Mouse (Mus musculus): ENCODE results near the gene Qtrt2. TPM values are rescaled to one million over a fixed set of nuclear protein-coding genes. Genes with fewer than 3 reads are reported as not detected.
A peak's percentile ranks its signal among the peaks of the same experiment; 100 is the strongest.

The Qtrt2 gene
- total RNA-seq, 2 experiments from 2014 or later = 36.7 to 37.7 TPM

DNA sequence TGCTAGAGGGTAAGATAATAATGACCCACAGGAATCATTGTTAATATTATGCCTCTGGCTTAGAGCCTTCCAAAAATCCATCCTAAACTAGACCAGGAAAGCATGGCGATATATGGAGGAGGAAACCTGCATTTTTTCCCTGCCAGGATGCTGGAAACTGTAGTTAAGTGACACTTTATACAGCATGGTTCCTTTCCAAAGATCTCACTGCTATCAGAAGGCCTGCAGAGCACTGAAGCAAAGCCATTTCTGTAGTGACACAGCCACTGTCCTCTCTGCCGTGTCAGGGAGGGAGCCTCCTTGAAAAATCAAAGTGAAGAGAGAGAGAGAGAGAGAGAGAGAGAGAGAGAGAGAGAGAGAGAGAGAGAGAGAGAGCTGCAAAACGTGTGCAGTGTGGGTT, 4.0 kb downstream of the Qtrt2 start:
- Histone ChIP-seq H3K27ac (no peak overlapping the region), H3K4me3 (no peak overlapping the region)
- DNase-seq (ENCODE audit: extremely low spot score in 1 of 2, low spot score in 2 of 2) = no peak
- TF ChIP-seq CTCF (IDR thresholded peaks at IDR 0.05) = no peak
- intact Hi-C loops (cut with DNase I) = no loop called here

DNA sequence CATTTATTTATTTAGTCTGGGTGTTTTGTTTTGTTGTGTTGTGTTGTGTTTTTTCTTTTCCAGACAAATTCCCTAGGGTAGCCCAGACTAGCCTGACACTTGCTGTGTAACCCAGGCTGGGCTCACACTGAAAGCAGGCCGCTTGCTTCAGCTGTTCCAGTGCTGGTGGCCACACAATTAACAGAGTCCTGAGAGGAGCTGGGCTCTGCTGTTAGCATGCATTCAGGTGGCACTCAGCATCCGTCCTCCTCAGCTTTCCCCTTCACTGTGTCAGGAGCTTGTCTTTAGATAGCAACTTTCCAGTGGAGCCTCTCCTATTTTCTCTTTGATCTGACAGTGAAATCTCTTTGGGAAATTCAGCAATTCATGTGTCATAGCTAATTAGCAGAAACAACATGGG, 4.6 kb downstream of the Qtrt2 start:
- no peak for DNase-seq (ENCODE audit: extremely low spot score in 1 of 2, low spot score in 2 of 2)
- TF ChIP-seq CTCF (IDR thresholded peaks at IDR 0.05) = no peak
- H3K27ac ChIP-seq = no peak overlapping the region
- intact Hi-C loops (cut with DNase I) = no loop called here
- no peak overlapping the region for H3K4me3 ChIP-seq

DNA sequence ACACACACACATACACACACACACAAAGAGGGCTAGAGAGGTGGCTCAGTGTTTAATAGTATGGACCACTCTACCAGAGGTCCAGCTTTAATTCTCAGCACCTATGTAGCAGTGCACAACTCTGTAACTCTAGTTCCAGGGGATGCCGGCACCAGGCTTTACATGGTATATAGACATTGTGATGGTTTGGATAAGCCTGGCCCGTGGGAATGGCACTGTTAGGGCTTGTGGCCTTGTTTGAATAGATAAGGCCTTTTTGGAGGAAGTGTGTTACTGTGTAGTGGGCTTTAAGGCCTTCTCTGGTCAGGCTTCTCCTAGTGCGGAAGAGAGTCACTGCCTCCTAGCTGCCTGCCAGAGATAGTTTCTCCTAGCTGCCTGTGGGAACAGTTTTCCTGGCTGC, 7.7 kb downstream of the Qtrt2 start:
- intact Hi-C loops (cut with DNase I) = loop anchor here (2.0 kb wide), 1 partner anchor 24 kb away; no protein-coding TSS in a partner anchor
- no peak for DNase-seq (ENCODE audit: extremely low spot score in 1 of 2, low spot score in 2 of 2)
- Histone ChIP-seq H3K27ac (no peak overlapping the region), H3K4me3 (no peak overlapping the region)
- TF ChIP-seq CTCF (IDR thresholded peaks at IDR 0.05) = no peak

DNA sequence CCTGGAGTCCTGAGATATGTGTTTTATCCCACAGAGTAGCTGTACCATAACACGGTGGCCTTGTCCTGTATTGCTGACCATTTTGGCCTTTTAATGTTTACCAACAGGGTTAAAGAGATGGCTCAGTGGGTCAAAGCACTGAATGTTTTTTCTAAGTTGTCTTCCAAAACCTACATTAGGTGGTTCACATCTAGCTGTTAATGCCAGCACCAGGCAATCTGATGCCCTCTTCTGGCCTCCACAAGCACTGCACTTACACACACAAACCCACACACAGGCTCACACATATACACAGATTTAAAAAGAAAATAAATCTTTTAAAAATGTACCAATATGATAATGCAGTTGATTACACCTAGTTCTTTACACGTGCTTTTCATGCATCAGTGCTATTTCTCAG, 17.7 kb downstream of the Qtrt2 start:
- TF ChIP-seq CTCF (IDR thresholded peaks at IDR 0.05) = peak; percentile 28
- no peak for DNase-seq (ENCODE audit: extremely low spot score in 1 of 2, low spot score in 2 of 2)
- Histone ChIP-seq H3K27ac (no peak overlapping the region), H3K4me3 (no peak overlapping the region)
- intact Hi-C loops (cut with DNase I) = no loop called here

DNA sequence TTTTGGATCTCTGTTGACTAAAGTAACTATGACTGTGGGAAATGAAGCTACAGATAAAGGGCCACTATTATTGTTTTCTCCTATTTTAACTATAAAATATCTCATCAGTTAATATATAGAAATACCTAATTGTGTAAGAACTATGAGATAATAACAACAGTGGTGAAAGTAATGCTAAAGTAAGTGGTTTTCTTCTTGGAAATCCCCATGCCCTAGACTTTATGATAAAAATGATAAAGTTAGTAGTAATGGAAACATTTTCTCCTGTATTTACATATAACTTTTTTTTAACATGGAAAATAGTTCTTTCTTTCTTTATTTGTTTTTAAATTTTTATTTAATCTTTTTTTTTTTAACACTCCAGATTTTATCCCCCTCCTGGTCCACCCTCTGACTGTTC, 26.0 kb downstream of the Qtrt2 start:
- no peak for DNase-seq (ENCODE audit: extremely low spot score in 1 of 2, low spot score in 2 of 2)
- no peak for TF ChIP-seq CTCF (IDR thresholded peaks at IDR 0.05)
- intact Hi-C loops (cut with DNase I) = no loop called here
- no peak overlapping the region for H3K4me3 ChIP-seq
- no peak overlapping the region for H3K27ac ChIP-seq

DNA sequence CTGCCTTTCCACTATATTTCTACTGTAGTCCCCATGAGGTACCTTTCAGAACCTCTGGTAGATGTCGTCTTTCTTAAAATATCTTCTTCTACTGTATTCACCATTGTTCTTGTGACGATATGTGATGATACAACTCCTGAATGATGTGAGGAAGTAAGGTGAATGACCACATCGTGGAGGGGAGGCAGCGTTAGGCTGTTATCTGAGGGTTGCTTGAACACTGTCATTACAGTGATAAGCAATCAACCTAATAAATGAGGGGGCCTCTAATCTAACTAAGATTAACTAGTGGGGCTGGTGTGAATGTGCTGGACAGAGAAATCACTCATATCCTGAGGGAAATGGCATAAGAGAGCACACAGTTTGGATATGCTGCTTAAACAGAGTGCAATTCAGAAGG, 26.5 kb downstream of the Qtrt2 start:
- Histone ChIP-seq H3K4me3 (no peak overlapping the region), H3K27ac (no peak overlapping the region)
- intact Hi-C loops (cut with DNase I) = no loop called here
- TF ChIP-seq CTCF (IDR thresholded peaks at IDR 0.05) = no peak
- no peak for DNase-seq (ENCODE audit: extremely low spot score in 1 of 2, low spot score in 2 of 2)

DNA sequence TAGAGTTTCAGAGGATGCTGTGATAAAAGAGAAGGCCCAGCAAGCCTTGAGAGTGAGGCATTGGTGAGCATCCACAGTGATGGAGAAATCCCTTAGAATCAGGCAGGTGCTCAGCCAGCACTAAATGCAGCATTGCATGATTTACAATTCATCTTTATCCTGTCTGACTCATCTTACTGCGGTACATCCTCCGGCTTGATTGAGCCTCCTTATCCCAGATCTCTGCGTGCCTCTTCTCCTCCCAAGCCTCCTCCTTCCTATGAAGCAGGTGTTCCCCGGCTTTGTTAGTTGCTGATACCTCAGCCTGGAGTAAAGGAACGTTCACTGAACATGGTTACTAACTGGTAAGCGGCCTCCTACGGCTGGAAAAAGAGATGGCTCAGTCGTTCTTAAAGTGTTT, 32.1 kb downstream of the Qtrt2 start:
- TF ChIP-seq CTCF (IDR thresholded peaks at IDR 0.05) = no peak
- intact Hi-C loops (cut with DNase I) = loop anchor here (2.0 to 5.0 kb wide), 2 partner anchors 24 to 83 kb away; partner anchors contain the start of gene Zdhhc23
- no peak overlapping the region for H3K4me3 ChIP-seq
- peak overlapping the region; percentile 28; the same call in 1 of the 2 replicates for H3K27ac ChIP-seq
- no peak for DNase-seq (ENCODE audit: extremely low spot score in 1 of 2, low spot score in 2 of 2)

DNA sequence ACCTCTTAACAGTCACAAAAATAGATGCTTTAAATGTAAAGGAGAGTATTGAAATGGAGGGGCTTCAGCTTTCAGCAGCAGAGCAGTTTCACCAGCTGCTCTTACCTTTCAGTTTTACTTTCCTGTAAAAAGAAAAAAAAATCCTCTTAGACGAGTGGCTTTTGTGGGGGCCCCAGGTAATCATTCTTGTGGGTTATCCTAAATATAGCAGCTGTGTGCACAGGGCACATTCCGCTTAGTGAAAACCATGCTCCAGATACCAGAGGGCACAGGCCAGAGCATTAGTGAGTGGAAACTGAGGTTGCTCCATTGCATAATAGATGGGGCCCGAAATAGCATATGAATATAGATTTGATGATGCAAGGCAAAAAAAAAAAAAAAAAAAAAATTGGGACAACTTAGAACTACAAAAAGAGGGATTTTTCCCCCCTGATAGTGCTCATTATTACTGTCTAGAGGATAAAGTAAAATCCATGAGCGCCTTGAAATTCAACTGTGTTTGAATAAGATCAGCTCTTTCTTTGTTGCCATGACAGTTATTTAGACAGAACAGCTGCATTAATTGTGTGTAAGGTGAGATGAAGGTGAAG, 35.8 kb downstream of the Qtrt2 start:
- intact Hi-C loops (cut with DNase I) = loop anchor here (5.0 kb wide), 1 partner anchor 86 kb away; the partner anchor contains the start of gene Zdhhc23
- no peak overlapping the region for H3K27ac ChIP-seq
- no peak for TF ChIP-seq CTCF (IDR thresholded peaks at IDR 0.05)
- no peak for DNase-seq (ENCODE audit: extremely low spot score in 1 of 2, low spot score in 2 of 2)
- H3K4me3 ChIP-seq = no peak overlapping the region

DNA sequence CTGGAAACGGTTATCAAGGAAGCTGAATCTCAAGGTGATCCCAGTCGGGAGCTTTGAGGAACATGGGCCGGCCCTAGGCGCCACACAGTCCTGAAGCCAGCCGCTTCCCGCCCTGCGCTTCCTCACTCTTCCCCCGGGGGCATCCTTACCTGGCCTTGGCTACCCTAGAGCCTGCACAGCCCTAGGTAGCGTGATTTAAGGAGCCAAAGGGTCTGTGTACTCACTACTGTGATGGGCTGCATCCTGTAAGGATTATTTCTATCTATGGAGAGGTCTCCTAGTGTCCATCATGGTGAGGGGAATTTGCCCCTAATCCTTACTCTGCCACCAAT, 36.6 kb downstream of the Qtrt2 start:
- peak; percentile 67 for TF ChIP-seq CTCF (IDR thresholded peaks at IDR 0.05)
- peak overlapping the region; percentile 68 for H3K4me3 ChIP-seq
- intact Hi-C loops (cut with DNase I) = loop anchor here (5.0 kb wide), 1 partner anchor 87 kb away; the partner anchor contains the start of gene Zdhhc23
- H3K27ac ChIP-seq = peak overlapping the region; percentile 93
- DNase-seq (ENCODE audit: extremely low spot score in 1 of 2, low spot score in 2 of 2) = no peak

DNA sequence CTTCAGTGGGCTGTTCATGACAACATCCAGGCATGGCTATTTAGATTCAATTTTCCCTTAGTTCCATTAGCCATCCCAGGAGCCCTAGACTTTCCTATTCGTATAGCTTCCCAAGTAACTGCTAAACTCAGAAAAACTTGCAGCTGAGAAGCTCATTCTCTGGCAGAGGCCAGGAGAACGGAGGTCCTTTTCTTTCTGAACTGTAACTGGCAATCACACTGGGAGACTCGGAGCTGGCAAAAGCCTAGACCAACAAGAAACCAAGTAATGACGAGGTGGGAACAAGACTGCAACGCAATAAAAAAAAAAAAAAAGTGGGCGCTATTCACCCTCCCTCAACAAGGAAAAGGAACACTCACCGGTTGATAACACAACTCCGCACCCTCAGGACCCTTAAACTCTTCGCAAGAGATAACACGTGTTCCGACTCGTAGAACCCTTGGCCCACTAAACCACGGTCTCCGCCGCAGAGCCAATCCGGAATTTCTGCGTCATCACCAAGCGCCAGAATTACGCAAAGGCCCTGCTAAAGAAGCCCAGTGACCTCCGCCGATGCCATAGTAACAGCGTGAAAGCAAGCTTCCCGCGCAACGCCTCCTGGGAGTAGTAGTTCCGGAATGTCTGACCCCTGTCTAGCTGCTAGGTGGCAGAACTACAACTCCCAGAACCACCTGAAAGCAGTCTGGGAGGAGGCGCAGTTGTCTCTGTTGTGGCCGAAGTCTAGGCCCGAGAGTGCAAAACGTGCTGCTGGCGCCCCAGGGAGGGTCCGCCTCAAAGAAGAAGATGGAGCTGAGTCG, 37.2 kb downstream of the Qtrt2 start, which contains the start of gene Ccdc191:
Ccdc191 (plus strand) TSS at position 593 of the 797 bp plus-strand sequence.
- intact Hi-C loops (cut with DNase I) = loop anchor here (2.0 to 10.0 kb wide), 3 partner anchors 88 to 255 kb away; partner anchors contain the start of genes Gramd1c and Zdhhc23
- H3K4me3 ChIP-seq = peak within 1 kb of the TSS; percentile 68
- TF ChIP-seq CTCF (IDR thresholded peaks at IDR 0.05) = no peak
- peak within 1 kb of the TSS; percentile 93 for H3K27ac ChIP-seq
- peak; percentile 99 for DNase-seq (ENCODE audit: extremely low spot score in 1 of 2, low spot score in 2 of 2)

DNA sequence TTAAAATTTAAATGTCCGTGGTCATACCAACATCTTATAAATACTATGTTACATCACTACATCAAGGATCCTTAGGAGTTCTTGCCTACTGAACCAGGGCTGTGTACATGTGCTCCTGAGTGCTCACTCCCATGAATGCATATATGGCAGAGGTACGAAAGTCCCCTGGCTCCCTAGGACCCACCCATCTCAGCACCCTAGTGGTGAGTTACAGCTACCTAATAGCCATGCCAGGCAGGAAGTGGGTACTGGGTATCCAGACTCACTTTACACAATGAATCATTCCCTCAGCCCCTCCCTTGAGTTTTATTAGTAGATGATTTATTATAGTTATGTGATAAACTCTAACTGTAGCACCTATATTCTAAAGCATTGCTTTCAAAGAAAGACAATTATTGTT, 44.3 kb downstream of the Qtrt2 start:
- TF ChIP-seq CTCF (IDR thresholded peaks at IDR 0.05) = no peak
- Histone ChIP-seq H3K27ac (no peak overlapping the region), H3K4me3 (no peak overlapping the region)
- no peak for DNase-seq (ENCODE audit: extremely low spot score in 1 of 2, low spot score in 2 of 2)
- intact Hi-C loops (cut with DNase I) = loop anchor here (10.0 kb wide), 1 partner anchor 262 kb away; no protein-coding TSS in a partner anchor

DNA sequence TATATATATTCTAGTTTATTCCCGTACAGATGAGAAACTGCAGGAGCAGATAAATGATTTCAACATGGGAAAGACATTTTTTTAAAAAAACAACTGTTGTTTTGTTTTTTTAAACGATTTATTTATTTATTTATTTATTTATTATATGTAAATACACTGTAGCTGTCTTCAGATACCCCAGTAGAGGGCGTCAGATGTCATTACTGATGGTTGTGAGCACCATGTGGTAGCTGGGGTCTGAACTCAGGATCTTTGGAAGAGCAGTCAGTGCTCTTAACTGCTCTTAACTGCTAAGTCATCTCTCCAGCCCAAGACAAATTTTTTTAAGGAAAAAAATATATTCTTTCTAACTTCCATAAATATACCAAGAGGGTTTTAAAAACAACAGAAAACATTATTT, 45.0 kb downstream of the Qtrt2 start:
- intact Hi-C loops (cut with DNase I) = loop anchor here (10.0 kb wide), 1 partner anchor 263 kb away; no protein-coding TSS in a partner anchor
- no peak for DNase-seq (ENCODE audit: extremely low spot score in 1 of 2, low spot score in 2 of 2)
- Histone ChIP-seq H3K27ac (no peak overlapping the region), H3K4me3 (no peak overlapping the region)
- peak; percentile 30 for TF ChIP-seq CTCF (IDR thresholded peaks at IDR 0.05)
